Mouse (Mus musculus) lung, postnatal 0 days (tissue): ENCODE data around the gene Zfp839. TPM values are rescaled to one million over a fixed set of nuclear protein-coding genes. Genes with fewer than 3 reads are reported as not detected.

Source experiments
- ATAC-seq: fragments of 200-750 bp; cut with Nextera tagmentation; 2 replicates; pipeline ENCODE4 v1.8.0; 2017; ENCODE audit warnings: moderate library complexity
- DNase-seq: peaks from one replicate; pipeline ENCODE4 v3.0.0-alpha.2; 2016; ENCODE audit warnings: low spot score
- H3K27ac ChIP-seq: fragments of 300-500 bp; sonication (generic); 2 replicates; pipeline ENCODE4 v1.5.1; 2014; ENCODE audit warnings: antibody characterized with exemption, mild to moderate bottlenecking, low read length, mixed read lengths
- H3K27me3 ChIP-seq: fragments of 300-500 bp; sonication (generic); replicated peaks from 2 replicates; pipeline ENCODE4 v1.6.1; 2014; ENCODE audit warnings: low read length, mixed read lengths; ENCODE audit not compliant: insufficient read depth
- H3K36me3 ChIP-seq: fragments of 300-500 bp; sonication (generic); 2 replicates; pipeline ENCODE4 v1.6.1; 2014; ENCODE audit warnings: low read length, mixed read lengths; ENCODE audit not compliant: insufficient read depth
- H3K4me1 ChIP-seq: fragments of 300-500 bp; sonication (generic); 2 replicates; pipeline ENCODE4 v1.6.1; 2014; ENCODE audit warnings: antibody characterized with exemption, low read depth, low read length, mixed read lengths; ENCODE audit not compliant: insufficient read depth
- H3K4me2 ChIP-seq: fragments of 300-500 bp; sonication (generic); replicated peaks from 2 replicates; pipeline ENCODE4 v1.6.1; 2014; ENCODE audit warnings: low read depth, mild to moderate bottlenecking, low read length, moderate library complexity, mixed read lengths
- H3K4me3 ChIP-seq: fragments of 300-500 bp; sonication (generic); 2 replicates; pipeline ENCODE4 v1.5.1; 2014; ENCODE audit warnings: low read depth, low read length
- H3K9ac ChIP-seq: fragments of 300-500 bp; sonication (generic); replicated peaks from 2 replicates; pipeline ENCODE4 v1.6.1; 2014; ENCODE audit warnings: low read depth, mild to moderate bottlenecking
- H3K9me3 ChIP-seq: fragments of 300-500 bp; sonication (generic); 2 replicates; pipeline ENCODE4 v1.6.1; 2016; ENCODE audit warnings: low read length, mixed read lengths
- CTCF ChIP-seq: IDR thresholded peaks from 2 replicates; pipeline ENCODE4 v1.5.1; 2016; ENCODE audit warnings: antibody characterized with exemption, mild to moderate bottlenecking
- EP300 ChIP-seq: IDR thresholded peaks from 2 replicates; pipeline ENCODE4 v1.6.1; 2016; ENCODE audit warnings: antibody characterized with exemption, mild to moderate bottlenecking, control low read depth
- WGBS: fragments of 180-500 bp; shearing (Covaris S2); extraction: QIAGEN DNeasy Blood & Tissue Kit; methylation state at CpG from one replicate; pipeline ENCODE4 v1.1.7; 2014; 5-methylcytosine and 5-hydroxymethylcytosine counted together
- polyA plus RNA-seq: library from polyadenylated mRNA; unstranded; fragments of >200 nt; fragmentation: Nextera tagmentation; extraction: Ambion mirVana; gene quantifications from 2 replicates; pipeline ENCODE4 v1.2.1, GENCODE M21; 2015

Zfp839 gene
- polyA plus RNA-seq, 1 experiment from 2014 or later, result 2.4 TPM

DNA sequence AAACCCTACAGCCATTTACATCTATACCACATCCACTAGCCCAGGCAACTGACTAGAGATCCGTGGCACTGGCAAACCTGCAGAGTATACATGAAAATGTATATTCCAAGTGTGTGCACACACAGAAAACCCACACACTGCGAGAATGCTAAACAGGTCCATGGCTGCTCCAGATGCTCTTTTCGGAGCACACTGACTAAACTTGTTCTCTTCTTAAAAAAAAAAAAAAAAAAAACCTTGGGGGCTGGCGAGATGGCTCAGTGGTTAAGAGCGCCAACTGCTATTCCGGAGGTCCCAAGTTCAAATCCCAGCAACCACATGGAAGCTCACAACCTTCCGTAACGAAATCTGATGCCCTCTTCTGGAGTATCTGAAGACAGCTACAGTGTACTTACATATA, 12.2 kb upstream of the Zfp839 start:
- 86% methylated on average over 8 of the region's 8 CpGs for WGBS
- DNase-seq (no peak), ATAC-seq (no peak)
- peaks cover 3% of the 10 kb centered on the region; the same call in 1 of the 2 replicates for H3K4me1 ChIP-seq
- no peaks in the 10 kb centered on the region for H3K36me3 ChIP-seq
- no peak overlapping the region for H3K4me2 ChIP-seq
- no peak overlapping the region for H3K9ac ChIP-seq
- H3K27me3 ChIP-seq, result no peaks in the 10 kb centered on the region
- TF ChIP-seq EP300 (no peak), CTCF (no peak)
- no peaks in the 10 kb centered on the region for H3K9me3 ChIP-seq
- no peak overlapping the region for H3K4me3 ChIP-seq
- H3K27ac ChIP-seq, result no peak overlapping the region

- peak; percentile 56 for ATAC-seq
- Histone ChIP-seq H3K4me3 (peak within 1 kb of the TSS; percentile 77), H3K27me3 (no peaks in the 10 kb centered on the region), H3K27ac (no peak within 1 kb of the TSS), H3K9me3 (no peaks in the 10 kb centered on the region), H3K4me2 (peak within 1 kb of the TSS; percentile 76), H3K9ac (no peak within 1 kb of the TSS; the same call in 1 of the 2 replicates), H3K4me1 (peaks cover 3% of the 10 kb centered on the region; the same call in 1 of the 2 replicates), H3K36me3 (no peaks in the 10 kb centered on the region)
- WGBS, result under 1% methylated on average over 71 of the region's 71 CpGs
- DNase-seq, result peak; percentile 98
- TF ChIP-seq EP300 (no peak), CTCF (peak; percentile 3; the same call in 1 of the 2 replicates)
Observed at GRCm38 (mm10) chr12:110840348-110841198, 9.5 kb upstream of the Zfp839 start, which contains the start of gene Mok. TSS of gene Mok (minus strand) at chr12:110840939.

DNA sequence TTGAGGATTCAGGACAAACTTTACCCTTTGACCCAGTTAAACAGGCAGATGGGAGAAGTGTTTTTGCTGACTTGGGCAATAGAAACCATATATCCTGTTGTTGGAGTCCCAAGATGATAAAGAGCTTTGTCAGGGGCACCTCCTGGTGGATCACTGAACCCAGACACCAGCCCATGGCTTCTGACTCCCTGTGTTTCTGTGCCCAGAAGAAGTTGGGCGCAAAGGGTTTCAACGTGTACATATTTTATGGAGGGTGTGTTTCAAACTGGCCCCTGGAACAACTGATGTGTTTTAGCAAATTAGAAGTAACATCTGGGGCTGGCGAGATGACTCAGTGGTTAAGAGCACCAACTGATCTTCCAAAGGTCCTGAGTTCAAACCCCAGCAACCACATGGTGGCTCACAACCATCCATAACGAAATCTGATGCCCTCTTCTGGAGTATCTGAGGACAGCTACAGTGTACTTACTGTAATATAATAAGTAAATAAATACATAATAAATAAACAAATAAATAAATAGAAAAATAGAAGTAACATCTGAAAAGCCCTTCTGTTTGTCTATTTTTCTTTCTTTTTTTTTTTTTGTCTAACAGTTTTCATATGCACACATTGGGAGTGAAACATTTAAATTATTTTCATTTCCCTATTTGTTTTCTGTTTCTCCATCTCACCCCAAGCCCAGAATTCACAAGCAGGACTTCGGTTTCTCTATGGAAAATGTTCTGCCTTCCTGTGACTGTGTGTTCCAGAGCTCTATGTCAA, 8.1 kb upstream of the Zfp839 start:
- no peaks in the 10 kb centered on the region for H3K9me3 ChIP-seq
- peaks cover 3% of the 10 kb centered on the region; the same call in 1 of the 2 replicates for H3K4me1 ChIP-seq
- H3K9ac ChIP-seq, result no peak overlapping the region
- no peaks in the 10 kb centered on the region for H3K36me3 ChIP-seq
- TF ChIP-seq EP300, result no peak
- TF ChIP-seq CTCF, result no peak
- no peak for ATAC-seq
- DNase-seq, result no peak
- no peak overlapping the region for H3K4me2 ChIP-seq
- H3K27ac ChIP-seq, result no peak overlapping the region
- H3K4me3 ChIP-seq, result no peak overlapping the region
- WGBS, result 70% methylated on average over 5 of the region's 5 CpGs
- no peaks in the 10 kb centered on the region for H3K27me3 ChIP-seq

- Histone ChIP-seq H3K27ac (no peak overlapping the region), H3K27me3 (no peaks in the 10 kb centered on the region), H3K4me2 (peak overlapping the region; percentile 65), H3K4me3 (peak overlapping the region; percentile 59), H3K4me1 (peaks cover 3% of the 10 kb centered on the region; the same call in 1 of the 2 replicates), H3K9ac (no peak overlapping the region), H3K36me3 (no peaks in the 10 kb centered on the region), H3K9me3 (no peaks in the 10 kb centered on the region)
- TF ChIP-seq CTCF, result peak; percentile 95
- TF ChIP-seq EP300, result no peak
- DNase-seq, result peak; percentile 92
- WGBS, result 15% methylated on average over 32 of the region's 32 CpGs
- ATAC-seq, result peak; percentile 36
Observed at GRCm38 (mm10) chr12:110843194-110844048, 6.6 kb upstream of the Zfp839 start.

DNA sequence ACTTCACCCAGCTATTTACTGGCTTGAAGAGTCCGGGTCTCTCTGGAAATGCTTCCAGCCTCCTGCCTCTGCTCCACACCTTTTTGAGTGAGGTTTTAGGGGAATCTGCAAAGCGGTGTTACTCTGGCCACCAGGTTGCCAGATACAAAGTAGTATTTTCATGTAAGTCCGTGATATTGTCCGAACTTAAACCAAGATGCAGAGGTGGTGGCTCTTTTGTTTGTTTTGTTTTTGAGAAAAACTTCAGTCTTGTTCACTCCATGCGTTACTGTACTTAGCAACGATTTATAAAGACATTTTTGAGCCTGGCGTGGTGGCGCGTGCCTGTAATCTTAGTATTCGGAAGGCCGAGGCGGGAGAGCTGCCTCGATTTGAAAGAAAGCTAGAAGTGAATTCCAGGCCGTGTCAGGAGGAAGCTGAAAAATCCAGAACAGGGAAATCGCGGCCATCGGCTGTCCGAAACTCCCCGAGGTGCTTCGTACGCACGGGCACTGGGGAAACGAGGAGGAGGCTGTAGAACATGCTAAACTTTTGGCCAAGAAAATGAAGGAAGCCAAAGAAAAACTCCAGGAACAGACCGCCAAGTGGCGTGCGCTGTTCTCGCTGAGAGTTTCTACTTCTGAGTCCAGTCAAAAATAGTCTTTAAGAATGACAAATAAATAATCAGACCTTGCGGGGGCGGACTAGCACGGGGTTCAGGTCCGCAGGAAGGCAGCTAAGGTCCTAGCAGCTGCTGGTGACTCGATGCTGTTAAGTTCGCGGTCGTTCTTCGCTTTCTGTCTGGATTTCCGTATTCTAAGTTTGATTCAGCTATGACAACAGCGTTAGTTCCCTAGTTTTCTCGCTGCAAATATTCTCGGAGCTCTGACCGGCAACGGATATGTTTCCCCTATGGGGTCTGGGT, 5.6 kb upstream of the Zfp839 start:
- H3K27me3 ChIP-seq, result no peaks in the 10 kb centered on the region
- ATAC-seq (peak; percentile 36), DNase-seq (peak; percentile 74)
- no peaks in the 10 kb centered on the region for H3K36me3 ChIP-seq
- H3K4me2 ChIP-seq, result peak overlapping the region; percentile 65
- H3K27ac ChIP-seq, result peak overlapping the region; percentile 86
- H3K4me1 ChIP-seq, result peaks cover 3% of the 10 kb centered on the region; the same call in 1 of the 2 replicates
- peak overlapping the region; percentile 59 for H3K4me3 ChIP-seq
- no peaks in the 10 kb centered on the region for H3K9me3 ChIP-seq
- 0 out of 2 replicates have a peak, but pooled peaks have one; percentile 19 for TF ChIP-seq EP300
- TF ChIP-seq CTCF, result 0 out of 2 replicates have a peak, but pooled peaks have one; percentile 30
- WGBS, result under 1% methylated on average over 42 of the region's 42 CpGs
- H3K9ac ChIP-seq, result peak overlapping the region; percentile 33; the same call in 1 of the 2 replicates
